Mouse (Mus musculus) gastrocnemius, adult 8-10 months (tissue): ENCODE measurements around the gene Ankar. TPM values are rescaled to one million over a fixed set of nuclear protein-coding genes. Genes with fewer than 3 reads are reported as not detected.
A peak's percentile ranks its signal among the peaks of the same experiment; 100 is the strongest.

ENCODE experiments used
- DNase-seq, 2 experiments: peaks; one replicate each; pipeline ENCODE4 v3.0.0; 2022; ENCODE audit warnings: low spot score in 2 of 2
- total RNA-seq, 4 experiments: library from RNA; stranded (reverse); gene quantifications; 2 replicates each; pipeline ENCODE4 v1.2.4; 2022

The Ankar gene
- not detected for total RNA-seq

GRCm38 (mm10) chr1:72700479-72700878 lies at the start of gene Ankar:
TSS of gene Ankar (minus strand) at chr1:72700579.
- no peak for DNase-seq

- DNase-seq: no peak
These were observed 46.0 kb upstream of the Ankar start for GRCm38 (mm10) chr1:72746382-72746781.

GRCm38 (mm10) chr1:72744816-72745506 lies 44.6 kb upstream of the Ankar start:
- no peak for DNase-seq

- DNase-seq: no peak
These were observed 41.0 kb upstream of the Ankar start for GRCm38 (mm10) chr1:72741406-72741805.

- DNase-seq: no peak
These were observed 39.3 kb upstream of the Ankar start for GRCm38 (mm10) chr1:72739681-72740063.

- DNase-seq: no peak
These were observed 38.7 kb upstream of the Ankar start for GRCm38 (mm10) chr1:72738946-72739680.

GRCm38 (mm10) chr1:72736397-72737125 lies 36.2 kb upstream of the Ankar start:
- DNase-seq: no peak

- no peak for DNase-seq
These were observed 32.9 kb upstream of the Ankar start for GRCm38 (mm10) chr1:72733191-72733691.

- no peak for DNase-seq
These were observed 29.7 kb upstream of the Ankar start for GRCm38 (mm10) chr1:72730126-72730525.

- no peak for DNase-seq
These were observed 28.4 kb upstream of the Ankar start for GRCm38 (mm10) chr1:72728781-72729180.

GRCm38 (mm10) chr1:72725941-72726340 lies 25.6 kb upstream of the Ankar start:
- no peak for DNase-seq

- no peak for DNase-seq
These were observed 24.0 kb upstream of the Ankar start for GRCm38 (mm10) chr1:72724354-72724753.

GRCm38 (mm10) chr1:72722646-72723045 lies 22.3 kb upstream of the Ankar start:
- DNase-seq: no peak

- no peak for DNase-seq
These were observed 19.8 kb upstream of the Ankar start for GRCm38 (mm10) chr1:72720115-72720725.

- peak in 1 of 2 experiments; percentile 24 for DNase-seq
These were observed 18.5 kb upstream of the Ankar start for GRCm38 (mm10) chr1:72718846-72719245.

- no peak for DNase-seq
These were observed 17.2 kb upstream of the Ankar start for GRCm38 (mm10) chr1:72717540-72717939.

GRCm38 (mm10) chr1:72716926-72717325 lies 16.5 kb upstream of the Ankar start:
- peak; percentile 54 to 55 for DNase-seq

- no peak for DNase-seq
These were observed 16.0 kb upstream of the Ankar start for GRCm38 (mm10) chr1:72716421-72716820.

GRCm38 (mm10) chr1:72715593-72716361 lies 15.4 kb upstream of the Ankar start:
- no peak for DNase-seq

GRCm38 (mm10) chr1:72715065-72715464 lies 14.7 kb upstream of the Ankar start:
- no peak for DNase-seq

GRCm38 (mm10) chr1:72714547-72714946 lies 14.2 kb upstream of the Ankar start:
- no peak for DNase-seq
